Mouse (Mus musculus) forebrain, embryonic 16.5 days (tissue): ENCODE measurements at regions not wholly inside any gene's neighbourhood (a gene's known extent, or its start where the extent isn't known, plus 50 kb on each side); places are given as distances from the start of the nearest gene placed in this dataset.

ENCODE experiments used
- ATAC-seq: fragments of 200-750 bp; cut with Nextera tagmentation; 2 replicates; pipeline ENCODE4 v1.8.0; 2017; ENCODE audit warnings: mild to moderate bottlenecking, moderate library complexity
- H3K27ac ChIP-seq: fragments of 300-500 bp; sonication (generic); 2 replicates; pipeline ENCODE4 v1.5.1; 2014; ENCODE audit warnings: low read length, control low read depth
- H3K27me3 ChIP-seq: fragments of 300-500 bp; sonication (generic); replicated peaks from 2 replicates; pipeline ENCODE4 v1.6.1; 2014; ENCODE audit warnings: low read length; ENCODE audit not compliant: control insufficient read depth, insufficient read depth
- H3K36me3 ChIP-seq: fragments of 300-500 bp; sonication (generic); 2 replicates; pipeline ENCODE4 v1.6.1; 2014; ENCODE audit not compliant: control insufficient read depth, insufficient read depth
- H3K4me1 ChIP-seq: fragments of 300-500 bp; sonication (generic); replicated peaks from 2 replicates; pipeline ENCODE4 v1.6.1; 2014; ENCODE audit warnings: low read length; ENCODE audit not compliant: control insufficient read depth, insufficient read depth
- H3K4me2 ChIP-seq: fragments of 300-500 bp; sonication (generic); 2 replicates; pipeline ENCODE4 v1.6.1; 2014; ENCODE audit warnings: mild to moderate bottlenecking, low read length, control low read depth
- H3K4me3 ChIP-seq: fragments of 300-500 bp; sonication (generic); replicated peaks from 2 replicates; pipeline ENCODE4 v1.5.1; 2014; ENCODE audit warnings: mild to moderate bottlenecking, low read length, control low read depth
- H3K9ac ChIP-seq: fragments of 300-500 bp; sonication (generic); replicated peaks from 2 replicates; pipeline ENCODE4 v1.6.1; 2014; ENCODE audit warnings: low read depth, low read length, control low read depth
- H3K9me3 ChIP-seq: fragments of 300-500 bp; sonication (generic); 2 replicates; pipeline ENCODE4 v1.6.1; 2016; ENCODE audit warnings: low read length; ENCODE audit not compliant: control insufficient read depth
- WGBS: fragments of 180-500 bp; shearing (Covaris S2); extraction: QIAGEN DNeasy Blood & Tissue Kit; methylation state at CpG from one replicate; pipeline ENCODE4 v1.1.7; 2014; 5-methylcytosine and 5-hydroxymethylcytosine counted together

DNA sequence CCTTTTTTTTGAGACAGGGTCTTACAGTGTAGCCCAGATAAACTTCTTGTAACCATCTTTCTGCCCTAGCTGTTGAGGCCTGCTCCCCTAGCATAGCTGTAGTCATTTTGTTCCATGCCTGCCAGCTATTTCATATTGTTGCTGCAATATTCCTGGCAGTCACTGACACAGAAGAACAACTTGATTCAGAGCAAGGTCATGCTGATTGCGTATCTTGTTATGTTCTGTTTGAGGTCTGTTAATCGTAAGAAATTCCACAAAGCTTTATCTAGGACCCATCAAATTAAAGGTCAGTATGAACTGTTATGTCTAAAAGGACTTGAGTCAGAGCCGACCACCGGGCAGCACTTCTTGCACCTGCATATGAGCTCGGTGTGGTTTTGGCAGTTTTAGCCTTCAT is 79.7 kb downstream of the Ddx3x start:
- Histone ChIP-seq H3K27ac (no peak overlapping the region), H3K4me2 (no peak overlapping the region), H3K4me1 (no peaks in the 10 kb centered on the region), H3K4me3 (no peak overlapping the region), H3K27me3 (no peaks in the 10 kb centered on the region), H3K9me3 (no peaks in the 10 kb centered on the region), H3K9ac (no peak overlapping the region), H3K36me3 (no peaks in the 10 kb centered on the region)
- no peak for ATAC-seq
- WGBS = 91% methylated on average over 5 of the region's 5 CpGs

DNA sequence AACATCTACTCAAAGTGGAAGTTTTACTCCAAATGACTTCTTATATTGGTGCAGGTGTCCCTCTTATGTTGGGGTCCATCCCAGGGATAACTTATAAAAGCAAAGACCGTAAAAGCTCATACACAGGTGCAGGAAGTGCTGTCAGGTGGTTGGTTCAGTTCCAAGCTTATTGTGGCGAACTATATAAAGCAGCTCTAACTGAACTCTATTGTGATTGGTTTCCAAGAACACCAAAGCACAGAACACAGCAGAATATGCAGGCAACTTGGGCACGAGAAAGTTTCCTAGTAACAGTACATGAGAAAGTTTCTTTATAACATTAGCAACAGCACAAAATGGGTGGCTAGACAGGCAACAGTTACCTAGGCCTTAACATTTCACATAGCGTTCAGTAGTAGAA is 89.5 kb downstream of the Ddx3x start:
- Histone ChIP-seq H3K4me2 (no peak overlapping the region), H3K9ac (no peak overlapping the region), H3K36me3 (no peaks in the 10 kb centered on the region), H3K9me3 (no peaks in the 10 kb centered on the region), H3K4me3 (no peak overlapping the region), H3K27ac (no peak overlapping the region), H3K4me1 (no peaks in the 10 kb centered on the region), H3K27me3 (no peaks in the 10 kb centered on the region)
- no peak for ATAC-seq
- WGBS = 82% methylated on average over 4 of the region's 4 CpGs

DNA sequence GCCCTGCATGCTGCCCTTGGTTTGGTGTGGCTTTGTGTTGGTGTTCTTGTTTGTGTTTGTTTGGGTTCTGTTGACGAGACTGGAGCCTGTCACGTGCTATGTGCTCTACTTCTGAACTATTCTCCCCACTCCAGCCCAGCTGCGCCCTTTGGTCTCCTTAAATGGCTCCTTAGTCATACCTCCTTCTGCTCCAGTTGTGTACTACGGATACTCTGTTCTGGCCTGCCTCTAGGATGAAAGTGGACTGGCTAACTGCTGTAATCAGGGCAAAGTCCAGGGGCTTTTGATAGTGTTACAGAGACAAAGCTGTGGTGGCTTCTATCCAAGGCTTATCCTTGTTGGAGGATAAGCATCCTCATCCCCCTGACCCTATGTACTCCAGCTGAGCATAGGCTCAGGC is 92.0 kb downstream of the Ddx3x start:
- Histone ChIP-seq H3K27ac (no peak overlapping the region), H3K4me3 (no peak overlapping the region), H3K9me3 (no peaks in the 10 kb centered on the region), H3K36me3 (no peaks in the 10 kb centered on the region), H3K9ac (no peak overlapping the region), H3K27me3 (no peaks in the 10 kb centered on the region), H3K4me1 (no peaks in the 10 kb centered on the region), H3K4me2 (no peak overlapping the region)
- ATAC-seq = no peak
- 79% methylated on average over 4 of the region's 4 CpGs for WGBS

DNA sequence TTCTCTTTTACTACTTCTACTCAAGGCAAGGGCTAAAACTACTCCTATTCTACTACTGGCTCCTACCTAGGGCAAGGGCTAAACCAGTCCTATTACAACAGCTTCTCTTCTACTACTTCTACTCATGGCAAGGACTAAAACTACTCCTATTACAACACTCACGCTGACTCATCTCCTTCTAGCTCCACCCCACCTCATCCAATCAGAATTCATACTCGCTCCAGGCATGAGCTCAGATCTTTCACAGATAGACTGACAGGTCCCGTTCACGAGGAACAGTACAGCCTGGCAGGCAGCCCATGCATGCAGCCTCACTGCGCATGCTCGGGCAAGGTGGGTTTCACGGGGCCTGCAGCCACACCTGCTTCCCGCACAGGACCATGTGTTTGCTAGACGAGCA is 79.6 kb upstream of the Nyx start:
- Histone ChIP-seq H3K4me3 (no peak overlapping the region), H3K9ac (no peak overlapping the region), H3K36me3 (no peaks in the 10 kb centered on the region), H3K27ac (no peak overlapping the region), H3K4me1 (no peaks in the 10 kb centered on the region), H3K27me3 (no peaks in the 10 kb centered on the region; the same call in 1 of the 2 replicates), H3K4me2 (no peak overlapping the region), H3K9me3 (no peaks in the 10 kb centered on the region)
- no peak for ATAC-seq
- 69% methylated on average over 9 of the region's 9 CpGs for WGBS

DNA sequence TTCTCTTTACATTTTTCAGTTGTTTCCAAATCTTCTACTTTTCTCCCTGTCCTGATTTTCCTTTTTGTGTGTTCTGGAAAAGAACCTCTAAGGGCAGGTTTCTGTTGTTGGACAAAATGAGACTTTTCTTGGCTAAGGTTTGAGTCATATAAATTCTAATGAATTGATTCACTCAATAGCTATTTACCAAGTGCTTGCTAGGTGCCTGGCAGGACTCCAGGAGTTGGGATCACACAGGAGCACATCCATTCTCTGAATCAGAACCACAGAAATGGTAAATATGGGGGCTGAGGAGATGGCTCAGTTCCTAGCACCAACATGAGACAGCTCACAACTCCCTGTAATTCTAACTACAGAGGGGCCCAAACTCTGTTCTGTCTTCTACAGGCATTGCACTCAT is 67.4 kb upstream of the Nyx start:
- Histone ChIP-seq H3K4me3 (no peak overlapping the region), H3K4me1 (no peaks in the 10 kb centered on the region), H3K9me3 (no peaks in the 10 kb centered on the region), H3K9ac (no peak overlapping the region), H3K4me2 (no peak overlapping the region), H3K27me3 (no peaks in the 10 kb centered on the region), H3K27ac (no peak overlapping the region), H3K36me3 (no peaks in the 10 kb centered on the region)
- no peak for ATAC-seq

DNA sequence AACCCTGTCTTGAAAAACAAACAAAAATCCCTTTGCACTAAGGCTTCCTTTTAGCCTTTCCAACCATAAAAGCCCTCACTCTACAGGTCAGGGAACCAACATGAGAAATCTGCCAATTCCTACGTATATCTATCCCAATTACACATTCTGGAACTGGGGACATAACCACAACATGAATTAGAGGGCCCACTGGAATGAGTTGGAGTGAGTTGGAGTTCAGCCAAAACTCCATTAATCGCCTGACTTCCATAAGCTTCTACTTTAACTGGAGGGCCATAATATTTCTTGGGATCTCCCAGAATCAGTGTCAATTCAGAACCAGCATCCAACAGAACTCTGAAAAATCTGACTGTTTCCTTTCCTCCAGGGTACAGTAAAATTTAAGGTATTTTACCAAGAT is 53.2 kb upstream of the Nyx start:
- H3K4me1 ChIP-seq = no peaks in the 10 kb centered on the region
- H3K36me3 ChIP-seq = no peaks in the 10 kb centered on the region
- H3K27ac ChIP-seq = no peak overlapping the region
- H3K9ac ChIP-seq = no peak overlapping the region
- H3K4me3 ChIP-seq = no peak overlapping the region
- H3K9me3 ChIP-seq = no peaks in the 10 kb centered on the region
- H3K27me3 ChIP-seq = no peaks in the 10 kb centered on the region; the same call in 1 of the 2 replicates
- H3K4me2 ChIP-seq = no peak overlapping the region
- ATAC-seq = no peak
- WGBS = 42% methylated on average over 2 of the region's 2 CpGs

DNA sequence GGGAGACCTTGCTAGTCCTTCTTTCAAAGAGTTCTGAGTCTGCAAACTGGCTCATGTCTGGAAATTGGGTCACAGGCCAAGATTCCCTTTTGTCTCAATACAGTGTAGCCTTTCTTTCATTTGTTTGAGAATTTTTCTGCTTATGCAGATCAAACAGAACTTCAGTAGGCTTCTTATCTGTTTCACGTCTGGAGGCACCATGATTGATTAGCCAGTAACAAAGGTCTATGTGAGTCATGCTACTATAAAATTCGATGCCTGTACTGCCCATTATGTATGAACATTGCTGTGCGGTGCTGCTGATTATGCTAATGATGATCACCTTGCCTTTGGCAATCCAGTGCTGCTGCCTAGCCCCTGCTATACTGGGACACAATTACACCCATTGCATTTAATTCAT is 52.8 kb upstream of the Nyx start:
- ATAC-seq = peak; percentile 52; the same call in 1 of the 2 replicates

More for the DNA sequence above, 52.8 kb upstream of the Nyx start:
- no peaks in the 10 kb centered on the region; the same call in 1 of the 2 replicates for H3K27me3 ChIP-seq
- no peaks in the 10 kb centered on the region for H3K4me1 ChIP-seq
- no peak overlapping the region for H3K4me3 ChIP-seq
- no peak overlapping the region for H3K27ac ChIP-seq
- 28% methylated on average over 3 of the region's 3 CpGs for WGBS
- H3K9me3 ChIP-seq = no peaks in the 10 kb centered on the region
- no peaks in the 10 kb centered on the region for H3K36me3 ChIP-seq
- H3K9ac ChIP-seq = no peak overlapping the region
- no peak overlapping the region for H3K4me2 ChIP-seq
